Mouse (Mus musculus) ES-E14 (cell line): ENCODE measurements around the gene Rptor. TPM values are rescaled to one million over a fixed set of nuclear protein-coding genes. Genes with fewer than 3 reads are reported as not detected.

Experiments
- DNase-seq: peaks from one replicate; pipeline ENCODE4 v3.0.0-alpha.2; 2013; ENCODE audit warnings: low read depth, low spot score
- H3K27ac ChIP-seq: 2 replicates; pipeline ENCODE4 v1.5.1; 2012; ENCODE audit warnings: low read depth, mild to moderate bottlenecking, low read length, moderate library complexity, mixed read lengths; ENCODE audit not compliant: poor library complexity, insufficient read depth, severe bottlenecking
- H3K36me3 ChIP-seq: 2 replicates; pipeline ENCODE4 v1.6.1; 2012; ENCODE audit warnings: mild to moderate bottlenecking, low read length, moderate library complexity, mixed read lengths; ENCODE audit not compliant: control insufficient read depth, poor library complexity, insufficient read depth, severe bottlenecking
- H3K4me1 ChIP-seq, 2 experiments: fragments of 150-350 bp in 1 of 2; sonication (generic) in 1 of 2; 2 replicates each; pipeline ENCODE4 v1.6.1; 2012; ENCODE audit warnings: low read length in 2 of 2, mild to moderate bottlenecking in 1 of 2, mixed read lengths in 1 of 2; ENCODE audit not compliant: control insufficient read depth in 2 of 2, insufficient read depth in 2 of 2, poor library complexity in 1 of 2
- H3K4me3 ChIP-seq, 2 experiments: fragments of 150-350 bp in 1 of 2; sonication (generic) in 1 of 2; 2 replicates each; pipeline ENCODE4 v1.5.1; 2012; ENCODE audit warnings: low read length in 2 of 2, low read depth in 1 of 2, mild to moderate bottlenecking in 1 of 2, mixed read lengths in 1 of 2; ENCODE audit not compliant: insufficient read depth in 1 of 2, poor library complexity in 1 of 2, severe bottlenecking in 1 of 2
- H3K9ac ChIP-seq: 2 replicates; pipeline ENCODE4 v1.6.1; 2012; ENCODE audit warnings: low read depth, mild to moderate bottlenecking, low read length, mixed read lengths; ENCODE audit not compliant: poor library complexity, insufficient read depth, severe bottlenecking
- H3K9me3 ChIP-seq: fragments of 150-350 bp; sonication (generic); 2 replicates; pipeline ENCODE4 v1.6.1; 2012; ENCODE audit warnings: low read depth, mild to moderate bottlenecking, low read length; ENCODE audit not compliant: control insufficient read depth, insufficient read depth
- CHD2 ChIP-seq: IDR thresholded peaks from 2 replicates; pipeline ENCODE4 v1.6.1; 2014; ENCODE audit warnings: mild to moderate bottlenecking, low read depth, low read length, inconsistent platforms
- HCFC1 ChIP-seq: IDR thresholded peaks from 2 replicates; pipeline ENCODE4 v1.6.1; 2012; ENCODE audit warnings: low read length, inconsistent platforms, borderline replicate concordance; ENCODE audit not compliant: insufficient read depth
- MAFK ChIP-seq: IDR thresholded peaks from 2 replicates; pipeline ENCODE4 v1.6.1; 2014; ENCODE audit warnings: mild to moderate bottlenecking, low read depth, low read length, inconsistent platforms; ENCODE audit not compliant: insufficient read depth
- ZC3H11A ChIP-seq: IDR thresholded peaks from 2 replicates; pipeline ENCODE4 v1.6.1; 2012; ENCODE audit warnings: low read depth, mild to moderate bottlenecking, inconsistent platforms, low read length, borderline replicate concordance
- ZNF384 ChIP-seq: IDR thresholded peaks from 2 replicates; pipeline ENCODE4 v1.6.1; 2012; ENCODE audit warnings: low read depth, low read length, inconsistent platforms
- in situ Hi-C, 2 experiments: fragments of 600-800 bp; cut with MboI; formaldehyde crosslinking; loops; one replicate each; pipeline ENCODE4 v1.15.1; 2025; ENCODE audit warnings: low sequenced_read_pairs in 2 of 2, inconsistent platforms in 1 of 2; ENCODE audit not compliant: unreplicated experiment in 2 of 2
- total RNA-seq: library from RNA; depleted of rRNA; stranded (reverse); fragments of 300-350 nt; gene quantifications from 2 replicates; pipeline ENCODE4 v1.2.3, GENCODE M21; 2012

The Rptor gene
- total RNA-seq, 1 experiment: 59.7 TPM

GRCm38 (mm10) chr11:119942201-119942726, 339.6 kb downstream of the Rptor start:
- Histone ChIP-seq H3K9ac (peak overlapping the region; percentile 62), H3K4me3 (peak overlapping the region; percentile 72 to 98), H3K27ac (no peak overlapping the region), H3K9me3 (no peaks in the 10 kb centered on the region), H3K36me3 (no peaks in the 10 kb centered on the region), H3K4me1 (peaks cover 8 to 29% of the 10 kb centered on the region in 2 experiments)
- DNase-seq: peak; percentile 73
- in situ Hi-C loops: no loop called here
- TF ChIP-seq ZC3H11A (no peak), HCFC1 (peak; percentile 65; the same call in 1 of the 2 replicates)

- peak within 1 kb of the TSS; percentile 80 to 98 for H3K4me3 ChIP-seq
- H3K36me3 ChIP-seq: no peaks in the 10 kb centered on the region
- peak; percentile 97 for DNase-seq
- H3K4me1 ChIP-seq: peaks cover 10 to 29% of the 10 kb centered on the region in 2 experiments
- H3K9ac ChIP-seq: peak within 1 kb of the TSS; percentile 75
- no peak within 1 kb of the TSS for H3K27ac ChIP-seq
- no peaks in the 10 kb centered on the region for H3K9me3 ChIP-seq
- in situ Hi-C loops: no loop called here
- no peak for TF ChIP-seq CHD2
- TF ChIP-seq HCFC1: no peak
These were observed 340.2 kb downstream of the Rptor start, which contains the start of gene Baiap2 for GRCm38 (mm10) chr11:119942727-119943427. Gene Baiap2 (plus strand): TSS chr11:119942763.

GRCm38 (mm10) chr11:119943428-119943988, 340.8 kb downstream of the Rptor start:
- in situ Hi-C loops: no loop called here
- peaks cover 10 to 26% of the 10 kb centered on the region in 2 experiments for H3K4me1 ChIP-seq
- H3K9ac ChIP-seq: peak overlapping the region; percentile 75
- no peak overlapping the region for H3K27ac ChIP-seq
- H3K9me3 ChIP-seq: no peaks in the 10 kb centered on the region
- peak overlapping the region; percentile 80 to 83 for H3K4me3 ChIP-seq
- H3K36me3 ChIP-seq: no peaks in the 10 kb centered on the region
- TF ChIP-seq CHD2 (no peak), MAFK (no peak), ZNF384 (no peak), HCFC1 (no peak), ZC3H11A (no peak)
- DNase-seq: no peak

GRCm38 (mm10) chr11:119945343-119945742, 342.6 kb downstream of the Rptor start:
- Histone ChIP-seq H3K9me3 (no peaks in the 10 kb centered on the region), H3K36me3 (no peaks in the 10 kb centered on the region), H3K9ac (no peak overlapping the region), H3K4me1 (peaks cover 7 to 15% of the 10 kb centered on the region in 2 experiments; a peak in 3 of 4 replicates), H3K4me3 (no peak overlapping the region), H3K27ac (no peak overlapping the region)
- no peak for DNase-seq
- TF ChIP-seq HCFC1: no peak
- TF ChIP-seq ZC3H11A: no peak
- TF ChIP-seq ZNF384: no peak
- no peak for TF ChIP-seq MAFK
- no peak for TF ChIP-seq CHD2
- in situ Hi-C loops: no loop called here
